Mouse (Mus musculus) liver, embryonic 14.5 days (tissue): ENCODE results near the gene Mfsd12. TPM values are rescaled to one million over a fixed set of nuclear protein-coding genes. Genes with fewer than 3 reads are reported as not detected.

ENCODE experiments used
- ATAC-seq: fragments of 200-750 bp; cut with Nextera tagmentation; 2 replicates; pipeline ENCODE4 v1.8.0; 2017; ENCODE audit warnings: moderate number of reproducible peaks, mild to moderate bottlenecking, moderate library complexity; ENCODE audit not compliant: insufficient read depth
- DNase-seq, 3 experiments: peaks; one replicate each; pipeline ENCODE4 v3.0.0-alpha.2; 2012 to 2013; ENCODE audit warnings: low read depth in 3 of 3, low spot score in 3 of 3
- H3K27ac ChIP-seq: fragments of 300-500 bp; sonication (generic); 2 replicates; pipeline ENCODE4 v1.5.1; 2014; ENCODE audit warnings: moderate library complexity, mild to moderate bottlenecking, control low read depth, inconsistent platforms
- H3K27me3 ChIP-seq: fragments of 300-500 bp; sonication (generic); 2 replicates; pipeline ENCODE4 v1.6.1; 2014; ENCODE audit warnings: mild to moderate bottlenecking, low read length, moderate library complexity; ENCODE audit not compliant: control insufficient read depth, insufficient read depth
- H3K36me3 ChIP-seq: fragments of 300-500 bp; sonication (generic); replicated peaks from 2 replicates; pipeline ENCODE4 v1.6.1; 2014; ENCODE audit warnings: low read depth; ENCODE audit not compliant: control insufficient read depth, insufficient read depth
- H3K4me1 ChIP-seq, 2 experiments: fragments of 200-500 bp in 1 of 2; fragments of 300-500 bp in 1 of 2; sonication (generic) in 1 of 2; replicated peaks; 2 replicates each; pipeline ENCODE4 v1.6.1; 2012 to 2014; ENCODE audit warnings: antibody characterized with exemption in 1 of 2, inconsistent platforms in 1 of 2, low read length in 1 of 2; ENCODE audit not compliant: control insufficient read depth in 2 of 2, insufficient read depth in 2 of 2
- H3K4me2 ChIP-seq: fragments of 300-500 bp; sonication (generic); 2 replicates; pipeline ENCODE4 v1.6.1; 2014; ENCODE audit warnings: low read depth, mild to moderate bottlenecking, control low read depth, moderate library complexity
- H3K4me3 ChIP-seq, 2 experiments: fragments of 200-500 bp in 1 of 2; fragments of 300-500 bp in 1 of 2; sonication (generic) in 1 of 2; 2 replicates each; pipeline ENCODE4 v1.5.1; 2012 to 2014; ENCODE audit warnings: low read depth in 2 of 2, low read length in 2 of 2, mild to moderate bottlenecking in 2 of 2, control low read depth in 1 of 2, inconsistent platforms in 1 of 2, moderate library complexity in 1 of 2; ENCODE audit not compliant: insufficient read depth in 1 of 2
- H3K9ac ChIP-seq: fragments of 300-500 bp; sonication (generic); replicated peaks from 2 replicates; pipeline ENCODE4 v1.6.1; 2014; ENCODE audit warnings: mild to moderate bottlenecking, control low read depth, moderate library complexity
- H3K9me3 ChIP-seq: fragments of 300-500 bp; sonication (generic); 2 replicates; pipeline ENCODE4 v1.6.1; 2016; ENCODE audit warnings: low read length, mixed read lengths; ENCODE audit not compliant: control insufficient read depth
- CTCF ChIP-seq: IDR thresholded peaks from 2 replicates; pipeline ENCODE4 v1.5.1; 2016; ENCODE audit warnings: antibody characterized with exemption, low read depth, control low read depth
- EP300 ChIP-seq: IDR thresholded peaks from 2 replicates; pipeline ENCODE4 v1.6.1; 2016; ENCODE audit warnings: antibody characterized with exemption, low read depth
- WGBS: fragments of 180-500 bp; shearing (Covaris S2); extraction: QIAGEN DNeasy Blood & Tissue Kit; methylation state at CpG from one replicate; pipeline ENCODE4 v1.1.7; 2014; ENCODE audit not compliant: insufficient replicate concordance; 5-methylcytosine and 5-hydroxymethylcytosine counted together
- polyA plus RNA-seq, 2 experiments: library from polyadenylated mRNA; depleted of rRNA in 1 of 2; stranded (reverse) in 1 of 2; unstranded in 1 of 2; fragments of >200 nt; fragmentation: Nextera tagmentation in 1 of 2; extraction: Ambion mirVana in 1 of 2; gene quantifications; 2 replicates each; pipeline versions ENCODE4 v1.2.1 to v1.2.3; 2012 to 2014

Mfsd12 gene
- polyA plus RNA-seq, 2 experiments, result 6.1 to 8.4 TPM

DNA sequence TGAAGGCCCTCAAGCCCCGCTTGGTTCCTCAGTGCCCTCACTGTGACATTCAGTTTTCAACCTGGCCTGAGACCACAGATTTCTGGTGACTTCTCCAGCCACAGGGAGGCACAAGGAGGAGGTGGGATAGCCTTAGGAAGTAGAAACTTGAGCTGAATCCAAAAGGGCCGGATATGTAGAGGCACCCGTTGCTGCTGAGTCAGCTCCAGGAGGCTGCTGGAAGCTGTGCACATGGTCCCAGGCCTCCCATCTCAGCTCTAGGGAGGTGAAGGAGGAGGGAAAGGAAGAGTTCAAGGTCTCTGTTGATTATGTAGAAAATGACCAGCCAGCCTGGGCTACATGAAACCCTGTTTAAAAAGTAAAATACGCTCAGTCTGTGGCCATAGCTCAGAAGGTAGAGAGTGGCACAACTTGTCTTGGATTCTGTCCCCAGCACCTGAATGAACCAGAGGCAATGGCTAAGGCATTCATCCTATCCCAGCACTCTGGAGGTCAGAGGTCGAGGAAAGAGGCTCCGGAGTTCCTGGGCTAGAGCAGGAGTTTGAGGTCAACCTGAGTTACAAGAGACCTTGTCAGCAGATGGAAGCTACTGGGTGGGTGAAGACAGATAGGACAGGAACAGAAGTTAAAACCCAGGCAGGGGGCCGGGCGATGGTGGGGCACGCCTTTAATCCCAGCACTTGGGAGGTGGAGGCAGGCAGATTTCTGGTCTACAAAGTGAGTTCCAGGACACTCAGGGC, 2.4 kb upstream of the Mfsd12 start:
- peaks cover 40 to 44% of the 10 kb centered on the region in 2 experiments for H3K4me1 ChIP-seq
- no peaks in the 10 kb centered on the region for H3K9me3 ChIP-seq
- no peaks in the 10 kb centered on the region for H3K27me3 ChIP-seq
- DNase-seq (no peak), ATAC-seq (no peak)
- no peak for TF ChIP-seq CTCF
- no peak for TF ChIP-seq EP300
- no peak overlapping the region for H3K9ac ChIP-seq
- no peak overlapping the region for H3K27ac ChIP-seq
- 65% methylated on average over 9 of the region's 9 CpGs for WGBS
- no peak overlapping the region for H3K4me3 ChIP-seq
- no peaks in the 10 kb centered on the region for H3K36me3 ChIP-seq
- H3K4me2 ChIP-seq, result no peak overlapping the region

DNA sequence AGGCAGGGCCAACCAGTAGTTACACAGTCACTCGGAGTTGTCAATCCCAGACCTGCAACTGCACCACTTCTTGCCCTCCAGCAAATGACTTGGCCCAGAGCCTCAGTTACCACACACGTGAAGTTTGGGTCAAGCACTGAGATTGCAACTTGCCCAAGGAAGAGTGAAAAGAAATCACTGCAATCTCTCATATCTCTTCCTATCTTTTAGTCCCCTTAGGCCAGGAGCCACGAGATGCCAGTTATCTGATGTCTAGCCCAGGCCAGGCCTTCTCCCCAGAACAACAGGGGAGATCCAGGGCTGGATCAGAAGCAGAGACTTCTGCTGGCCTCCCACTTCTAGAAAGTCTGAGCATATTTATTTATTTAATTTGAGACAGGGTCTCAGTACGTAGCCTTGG, 1.8 kb upstream of the Mfsd12 start:
- Histone ChIP-seq H3K9me3 (no peaks in the 10 kb centered on the region), H3K4me2 (no peak overlapping the region), H3K4me1 (peaks cover 41 to 50% of the 10 kb centered on the region in 2 experiments), H3K27ac (no peak overlapping the region), H3K9ac (no peak overlapping the region), H3K4me3 (no peak overlapping the region), H3K36me3 (no peaks in the 10 kb centered on the region; the same call in 1 of the 2 replicates), H3K27me3 (no peaks in the 10 kb centered on the region)
- no peak for ATAC-seq
- WGBS, result 54% methylated on average over 4 of the region's 4 CpGs
- no peak for TF ChIP-seq CTCF
- TF ChIP-seq EP300, result no peak
- no peak for DNase-seq

DNA sequence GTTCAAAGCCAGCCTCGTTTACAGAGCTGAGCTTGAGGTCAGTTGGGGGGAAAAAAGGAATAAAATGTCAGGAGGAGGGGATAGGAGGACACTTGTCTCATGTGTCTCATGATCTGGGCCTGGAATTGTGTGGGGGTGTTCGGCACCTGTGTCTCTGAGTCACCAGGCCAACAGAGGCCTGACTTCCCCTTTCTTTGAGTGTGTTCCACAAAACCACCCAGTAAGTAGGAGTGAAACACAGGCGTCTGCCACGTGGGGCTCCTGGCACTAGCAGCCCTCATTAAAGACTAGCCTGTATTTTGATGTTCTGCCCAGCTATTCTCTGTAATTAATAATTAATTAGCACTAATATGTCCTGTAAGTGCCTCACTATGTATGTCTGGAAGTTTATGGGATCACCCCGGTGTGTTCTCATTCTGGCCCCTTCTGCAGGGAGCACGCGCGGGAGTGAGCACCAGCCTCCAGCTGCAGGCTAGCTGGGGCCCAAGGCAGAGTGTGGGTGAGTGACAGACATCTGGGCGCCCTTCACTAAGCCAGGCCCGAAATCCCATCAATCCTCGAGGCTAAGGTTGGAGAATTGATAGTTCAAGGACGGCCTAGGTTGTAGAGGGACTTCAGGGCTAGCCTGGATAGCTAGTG, 820 bp upstream of the Mfsd12 start:
- H3K4me3 ChIP-seq, result peak overlapping the region; percentile 54 to 64
- ATAC-seq (no peak), DNase-seq (no peak)
- peak overlapping the region; percentile 63 for H3K27ac ChIP-seq
- H3K4me2 ChIP-seq, result peak overlapping the region; percentile 82
- H3K9ac ChIP-seq, result peak overlapping the region; percentile 77
- TF ChIP-seq CTCF (no peak), EP300 (no peak)
- H3K9me3 ChIP-seq, result no peaks in the 10 kb centered on the region
- H3K36me3 ChIP-seq, result peaks cover 7% of the 10 kb centered on the region
- 24% methylated on average over 12 of the region's 12 CpGs for WGBS
- H3K27me3 ChIP-seq, result no peaks in the 10 kb centered on the region
- peaks cover 43 to 51% of the 10 kb centered on the region in 2 experiments for H3K4me1 ChIP-seq

DNA sequence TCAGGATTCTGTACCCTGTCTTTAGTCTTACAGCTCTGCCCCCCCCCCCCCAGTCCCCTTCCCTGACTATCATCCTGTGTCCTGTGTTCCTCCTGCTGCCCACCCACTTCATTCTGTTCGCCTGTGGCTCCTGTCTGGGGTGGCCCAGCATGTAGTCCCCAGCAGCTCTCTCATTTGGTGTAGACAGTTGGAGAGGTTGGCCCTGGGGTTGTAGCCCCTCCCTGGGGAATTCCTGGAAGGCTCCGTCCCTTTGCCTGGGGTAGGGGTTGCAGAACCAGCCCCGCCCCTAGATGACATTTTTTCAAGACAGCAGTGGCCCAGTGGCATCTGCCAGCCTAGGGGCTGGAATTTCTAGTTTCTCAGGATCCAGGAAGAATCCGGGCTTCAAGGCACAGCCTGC, 918 bp downstream of the Mfsd12 start:
- TF ChIP-seq CTCF (no peak), EP300 (no peak)

DNA sequence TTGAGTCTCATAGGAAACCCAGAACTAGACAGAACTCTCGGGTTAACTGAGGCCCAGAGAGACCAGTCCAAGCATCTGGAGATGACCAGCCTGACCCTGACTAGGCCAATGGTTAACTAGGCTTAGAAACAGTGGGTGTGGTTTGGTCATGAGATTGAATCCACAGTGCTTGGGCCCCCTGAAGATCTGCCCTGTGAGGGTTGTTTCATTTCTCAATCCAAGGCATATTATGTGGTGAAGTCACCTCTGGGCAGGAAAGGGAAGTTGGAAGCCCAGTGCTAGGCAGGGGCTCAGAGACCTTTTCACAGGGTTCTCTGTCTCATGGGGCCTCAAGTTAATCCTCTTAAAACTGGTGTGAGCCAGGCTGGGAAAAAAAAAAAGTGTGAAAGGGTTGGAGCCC, 1.6 kb downstream of the Mfsd12 start:
- peak overlapping the region; percentile 86 for H3K27ac ChIP-seq
- H3K9ac ChIP-seq, result peak overlapping the region; percentile 89
- no peaks in the 10 kb centered on the region for H3K9me3 ChIP-seq
- DNase-seq (no peak), ATAC-seq (no peak)
- WGBS, result 32% methylated on average over 1 of the region's 1 CpGs
- H3K27me3 ChIP-seq, result no peaks in the 10 kb centered on the region
- TF ChIP-seq EP300, result no peak
- TF ChIP-seq CTCF, result no peak
- peaks cover 53 to 58% of the 10 kb centered on the region in 2 experiments for H3K4me1 ChIP-seq
- peak overlapping the region; percentile 64 to 88 for H3K4me3 ChIP-seq
- peak overlapping the region; percentile 82 for H3K4me2 ChIP-seq
- H3K36me3 ChIP-seq, result peaks cover 24% of the 10 kb centered on the region

More for the DNA sequence above, 918 bp downstream of the Mfsd12 start:
- peak overlapping the region; percentile 89 for H3K9ac ChIP-seq
- peak overlapping the region; percentile 86 for H3K27ac ChIP-seq
- no peak for DNase-seq
- no peaks in the 10 kb centered on the region for H3K9me3 ChIP-seq
- WGBS, result 17% methylated on average over 4 of the region's 4 CpGs
- H3K4me3 ChIP-seq, result peak overlapping the region; percentile 64 to 88
- no peak for ATAC-seq
- peaks cover 17% of the 10 kb centered on the region for H3K36me3 ChIP-seq
- H3K4me2 ChIP-seq, result peak overlapping the region; percentile 82
- H3K4me1 ChIP-seq, result peaks cover 47 to 52% of the 10 kb centered on the region in 2 experiments
- H3K27me3 ChIP-seq, result no peaks in the 10 kb centered on the region
